Mouse (Mus musculus) gonadal fat pad, adult 2 months (tissue): ENCODE data around the gene Pacs1. TPM values are rescaled to one million over a fixed set of nuclear protein-coding genes. Genes with fewer than 3 reads are reported as not detected.
"Not testable (repeated sequence)": the region's sequence is repeated elsewhere in the genome, so short reads cannot be mapped to it uniquely, and the experiment has no call there.

Experiments used
- DNase-seq: peaks from one replicate; pipeline ENCODE4 v3.0.0-alpha.2; 2012; ENCODE audit warnings: low read depth
- polyA plus RNA-seq: library from polyadenylated mRNA; depleted of rRNA; stranded (reverse); fragments of >200 nt; gene quantifications from 2 replicates; pipeline ENCODE4 v1.2.3, GENCODE M21; 2012

The Pacs1 gene
- polyA plus RNA-seq, 1 experiment: 21.8 TPM

GRCm38 (mm10) chr19:5151331-5151730 lies 121.6 kb downstream of the Pacs1 start:
- DNase-seq: no peak

GRCm38 (mm10) chr19:5150358-5150757 lies 122.6 kb downstream of the Pacs1 start:
- no peak for DNase-seq

- not testable (repeated sequence) for DNase-seq
These were observed 123.9 kb downstream of the Pacs1 start for GRCm38 (mm10) chr19:5149041-5149440.

GRCm38 (mm10) chr19:5139640-5140039 lies 133.3 kb downstream of the Pacs1 start:
- DNase-seq: no peak

GRCm38 (mm10) chr19:5131237-5131636 lies 141.7 kb downstream of the Pacs1 start:
- DNase-seq: no peak

- DNase-seq: no peak
These were observed 143.1 kb downstream of the Pacs1 start for GRCm38 (mm10) chr19:5129770-5130169.

- no peak for DNase-seq
These were observed 148.8 kb downstream of the Pacs1 start for GRCm38 (mm10) chr19:5124055-5124614.

- no peak for DNase-seq
These were observed 149.7 kb downstream of the Pacs1 start for GRCm38 (mm10) chr19:5123241-5123640.

GRCm38 (mm10) chr19:5122492-5122891 lies 150.4 kb downstream of the Pacs1 start:
- DNase-seq: no peak

GRCm38 (mm10) chr19:5118384-5118698 lies 154.6 kb downstream of the Pacs1 start, which contains the start of gene Klc2:
Klc2 (minus strand) TSS chr19:5118560.
- no peak for DNase-seq

- no peak for DNase-seq
These were observed 155.2 kb downstream of the Pacs1 start for GRCm38 (mm10) chr19:5117494-5118383.

- no peak for DNase-seq
These were observed 159.1 kb downstream of the Pacs1 start for GRCm38 (mm10) chr19:5113783-5114182.

- no peak for DNase-seq
These were observed 163.1 kb downstream of the Pacs1 start for GRCm38 (mm10) chr19:5109659-5110453.

GRCm38 (mm10) chr19:5108702-5109101 lies 164.2 kb downstream of the Pacs1 start:
- DNase-seq: no peak

GRCm38 (mm10) chr19:5108271-5108575 lies 164.7 kb downstream of the Pacs1 start:
- DNase-seq: no peak

GRCm38 (mm10) chr19:5107556-5108270 lies 165.2 kb downstream of the Pacs1 start:
- DNase-seq: no peak

- peak; percentile 75 for DNase-seq
These were observed 166.2 kb downstream of the Pacs1 start, which contains the start of gene Rab1b for GRCm38 (mm10) chr19:5106731-5107191. Rab1b (minus strand) TSS chr19:5107072.

- DNase-seq: no peak
These were observed 166.8 kb downstream of the Pacs1 start for GRCm38 (mm10) chr19:5106074-5106473.

GRCm38 (mm10) chr19:5098363-5099143 lies 174.4 kb downstream of the Pacs1 start, which contains the start of gene Cnih2:
Cnih2 (minus strand) TSS chr19:5098521.
- DNase-seq: no peak

GRCm38 (mm10) chr19:5097521-5098362 lies 175.2 kb downstream of the Pacs1 start:
- no peak for DNase-seq
